Mouse (Mus musculus): ENCODE data around the gene Stum. TPM values are rescaled to one million over a fixed set of nuclear protein-coding genes. Genes with fewer than 3 reads are reported as not detected.

The Stum gene
- polyA plus RNA-seq, 1 experiment, result 0.69 TPM

GRCm38 (mm10) chr1:180406336-180407035 is 76.8 kb downstream of the Stum start:
- H3K27me3 ChIP-seq (replicated peaks; ENCODE audit: control insufficient read depth, insufficient read depth, low read length), result no peaks in the 10 kb centered on the region
- H3K27ac ChIP-seq (ENCODE audit: insufficient read depth, low read depth, low read length), result peak overlapping the region; percentile 69
- 69% methylated on average over 11 of the region's 11 CpGs for WGBS
- no peak for TF ChIP-seq POLR2A (IDR thresholded peaks at IDR 0.05; ENCODE audit: low read depth, low read length)
- TF ChIP-seq CTCF (conservative IDR thresholded peaks at IDR 0.05; ENCODE audit: insufficient read depth, insufficient read length, low read depth, low read length), result no peak
- H3K4me3 ChIP-seq (ENCODE audit: insufficient read depth, low read depth, low read length), result no peak overlapping the region
- no peak for DNase-seq
- no peaks in the 10 kb centered on the region for H3K36me3 ChIP-seq (ENCODE audit: control insufficient read depth, insufficient read depth, low read length)
- peaks cover 34% of the 10 kb centered on the region for H3K4me1 ChIP-seq (ENCODE audit: control insufficient read depth, insufficient read depth, low read length)

DNA sequence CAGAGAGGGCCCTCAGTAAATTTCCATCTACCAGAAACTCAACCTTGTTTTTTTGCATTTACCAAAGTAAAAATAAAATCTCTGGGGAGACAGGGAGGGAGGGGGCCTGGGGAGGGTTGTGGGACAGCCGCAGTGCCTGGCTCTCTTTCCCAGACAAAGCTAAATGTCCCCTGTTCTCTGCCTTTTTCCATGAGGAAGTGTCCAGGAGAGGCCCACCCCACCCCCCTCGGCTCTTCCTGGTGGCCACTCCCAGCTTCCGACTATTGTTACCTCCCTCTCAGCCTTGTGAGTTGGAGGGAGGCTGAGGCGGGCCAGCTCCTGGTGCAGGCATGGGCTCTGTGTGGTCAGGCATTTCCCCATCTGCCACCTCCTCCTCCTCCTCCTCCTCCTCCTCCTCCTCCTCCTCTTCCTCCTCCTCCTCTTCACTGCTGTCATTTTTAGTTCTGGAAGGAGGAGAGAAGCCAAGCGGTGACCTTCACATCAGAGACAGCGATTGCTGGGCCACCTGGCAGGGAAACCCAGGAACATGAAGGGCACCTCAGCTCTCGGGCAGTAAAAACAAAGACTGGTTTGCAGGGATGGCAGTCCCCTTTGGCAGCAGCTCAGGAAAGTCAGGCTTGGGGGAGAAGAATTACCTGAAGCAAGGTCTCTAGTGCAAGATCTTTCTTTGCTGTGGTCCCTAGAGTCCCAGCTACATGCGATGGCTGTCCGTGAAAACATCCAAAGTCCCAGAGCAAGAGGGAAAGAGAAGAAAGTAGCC is 77.5 kb downstream of the Stum start:
- Histone ChIP-seq H3K27me3 (replicated peaks; ENCODE audit: control insufficient read depth, insufficient read depth, low read length) (no peaks in the 10 kb centered on the region), H3K4me1 (ENCODE audit: control insufficient read depth, insufficient read depth, low read length) (peaks cover 34% of the 10 kb centered on the region), H3K4me3 (ENCODE audit: insufficient read depth, low read depth, low read length) (no peak overlapping the region), H3K27ac (ENCODE audit: insufficient read depth, low read depth, low read length) (peak overlapping the region; percentile 97), H3K36me3 (ENCODE audit: control insufficient read depth, insufficient read depth, low read length) (no peaks in the 10 kb centered on the region)
- DNase-seq, result peak; percentile 89
- 54% methylated on average over 9 of the region's 9 CpGs for WGBS
- TF ChIP-seq POLR2A (IDR thresholded peaks at IDR 0.05; ENCODE audit: low read depth, low read length) (no peak), CTCF (conservative IDR thresholded peaks at IDR 0.05; ENCODE audit: insufficient read depth, insufficient read length, low read depth, low read length) (no peak)

GRCm38 (mm10) chr1:180404706-180405105 is 78.6 kb downstream of the Stum start:
- no peaks in the 10 kb centered on the region for H3K27me3 ChIP-seq (replicated peaks; ENCODE audit: control insufficient read depth, insufficient read depth, low read length)
- TF ChIP-seq CTCF (conservative IDR thresholded peaks at IDR 0.05; ENCODE audit: insufficient read depth, insufficient read length, low read depth, low read length) (no peak), POLR2A (IDR thresholded peaks at IDR 0.05; ENCODE audit: low read depth, low read length) (no peak)
- no peak for DNase-seq
- peaks cover 38% of the 10 kb centered on the region for H3K4me1 ChIP-seq (ENCODE audit: control insufficient read depth, insufficient read depth, low read length)
- H3K36me3 ChIP-seq (ENCODE audit: control insufficient read depth, insufficient read depth, low read length), result no peaks in the 10 kb centered on the region
- no peak overlapping the region for H3K4me3 ChIP-seq (ENCODE audit: insufficient read depth, low read depth, low read length)
- WGBS, result 67% methylated on average over 3 of the region's 3 CpGs
- H3K27ac ChIP-seq (ENCODE audit: insufficient read depth, low read depth, low read length), result peak overlapping the region; percentile 97

DNA sequence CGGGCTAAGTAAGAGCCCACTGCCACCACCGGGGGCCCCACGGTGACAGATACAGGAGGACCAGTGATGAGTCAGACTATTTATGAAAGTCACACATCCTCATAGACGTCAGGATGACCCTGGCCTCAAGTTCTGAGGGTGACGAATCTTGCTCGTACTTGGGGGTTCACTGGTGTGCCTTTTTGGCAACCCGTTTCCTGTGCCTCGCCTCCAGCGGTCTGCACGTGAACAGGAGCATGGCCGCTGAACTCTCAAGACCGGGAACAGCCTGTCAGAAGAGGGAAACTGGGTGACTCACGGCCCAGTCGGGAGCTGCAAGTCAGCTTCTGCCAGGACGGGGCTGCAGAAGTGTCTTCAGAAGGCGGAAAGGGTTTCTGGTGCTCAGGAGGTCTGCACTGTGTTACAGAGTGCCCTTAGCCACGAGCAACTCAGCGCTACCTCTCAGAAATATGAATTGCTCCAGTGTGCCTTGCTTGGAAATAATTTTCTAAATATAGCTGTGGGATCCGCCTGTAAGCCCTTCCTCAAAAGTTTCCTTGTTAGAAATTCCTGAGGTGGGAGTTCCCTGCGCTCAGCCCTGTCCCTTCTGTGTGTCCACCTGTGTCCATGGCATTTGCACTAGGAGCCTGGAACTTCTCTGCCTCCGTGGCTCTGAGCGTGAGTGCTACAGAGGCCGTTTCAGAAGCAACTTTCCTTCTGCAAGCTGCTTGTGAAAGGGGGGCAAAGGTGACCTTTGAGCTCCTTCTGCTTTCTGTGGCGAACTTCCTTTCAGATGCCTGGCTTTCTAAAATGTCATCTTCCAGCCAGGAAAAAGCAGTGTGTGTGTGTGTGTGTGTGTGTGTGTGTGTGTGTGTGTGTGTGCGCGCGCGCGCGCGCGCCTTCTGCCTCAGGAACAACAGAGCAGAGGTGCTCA is 79.4 kb downstream of the Stum start:
- Histone ChIP-seq H3K36me3 (ENCODE audit: control insufficient read depth, insufficient read depth, low read length) (no peaks in the 10 kb centered on the region), H3K27me3 (replicated peaks; ENCODE audit: control insufficient read depth, insufficient read depth, low read length) (no peaks in the 10 kb centered on the region), H3K4me1 (ENCODE audit: control insufficient read depth, insufficient read depth, low read length) (peaks cover 33% of the 10 kb centered on the region), H3K27ac (ENCODE audit: insufficient read depth, low read depth, low read length) (peak overlapping the region; percentile 97), H3K4me3 (ENCODE audit: insufficient read depth, low read depth, low read length) (no peak overlapping the region)
- TF ChIP-seq POLR2A (IDR thresholded peaks at IDR 0.05; ENCODE audit: low read depth, low read length), result peak; percentile 10
- TF ChIP-seq CTCF (conservative IDR thresholded peaks at IDR 0.05; ENCODE audit: insufficient read depth, insufficient read length, low read depth, low read length), result no peak
- DNase-seq, result peak; percentile 85
- WGBS, result 25% methylated on average over 32 of the region's 32 CpGs

GRCm38 (mm10) chr1:180403357-180403693 is 80.0 kb downstream of the Stum start:
- H3K27ac ChIP-seq (ENCODE audit: insufficient read depth, low read depth, low read length), result peak overlapping the region; percentile 97
- no peak overlapping the region for H3K4me3 ChIP-seq (ENCODE audit: insufficient read depth, low read depth, low read length)
- H3K4me1 ChIP-seq (ENCODE audit: control insufficient read depth, insufficient read depth, low read length), result peaks cover 30% of the 10 kb centered on the region
- no peaks in the 10 kb centered on the region for H3K27me3 ChIP-seq (replicated peaks; ENCODE audit: control insufficient read depth, insufficient read depth, low read length)
- TF ChIP-seq CTCF (conservative IDR thresholded peaks at IDR 0.05; ENCODE audit: insufficient read depth, insufficient read length, low read depth, low read length) (no peak), POLR2A (IDR thresholded peaks at IDR 0.05; ENCODE audit: low read depth, low read length) (no peak)
- DNase-seq, result no peak
- 76% methylated on average over 8 of the region's 8 CpGs for WGBS
- no peaks in the 10 kb centered on the region for H3K36me3 ChIP-seq (ENCODE audit: control insufficient read depth, insufficient read depth, low read length)

GRCm38 (mm10) chr1:180402481-180403081 is 80.7 kb downstream of the Stum start:
- Histone ChIP-seq H3K27ac (ENCODE audit: insufficient read depth, low read depth, low read length) (peak overlapping the region; percentile 97), H3K36me3 (ENCODE audit: control insufficient read depth, insufficient read depth, low read length) (no peaks in the 10 kb centered on the region), H3K4me1 (ENCODE audit: control insufficient read depth, insufficient read depth, low read length) (peaks cover 27% of the 10 kb centered on the region), H3K4me3 (ENCODE audit: insufficient read depth, low read depth, low read length) (no peak overlapping the region), H3K27me3 (replicated peaks; ENCODE audit: control insufficient read depth, insufficient read depth, low read length) (no peaks in the 10 kb centered on the region)
- peak; percentile 78 for DNase-seq
- TF ChIP-seq CTCF (conservative IDR thresholded peaks at IDR 0.05; ENCODE audit: insufficient read depth, insufficient read length, low read depth, low read length) (no peak), POLR2A (IDR thresholded peaks at IDR 0.05; ENCODE audit: low read depth, low read length) (no peak)
- WGBS, result 64% methylated on average over 11 of the region's 11 CpGs

All from kidney, adult 2 months (tissue).